ENCODE assay signal across 11 mouse cellular contexts in genomic region chr7:98831290-98831689, GRCm38 (mm10).
"Had no signal": no experiment of that assay in that cellular context is flagged by ENCODE, and none has a peak within 500 bp of the region (broad histone marks: within the 10 kb centered on the region; RNA-seq: fewer than 3 reads in every experiment).

No protein-coding gene starts in this region.

- DNase-seq: liver, postnatal 0 days; lung, adult 2 months; lung, postnatal 14 days; lung, postnatal 36 days; right cerebral cortex, postnatal 14 days; thymus, adult 18-20 months; thymus, postnatal 25 days; thymus, postnatal 4 days had no signal

- ATAC-seq: liver, postnatal 0 days; lung, postnatal 0 days; midbrain, embryonic 13.5 days; midbrain, embryonic 15.5 days had no signal
